Comparison of ENCODE assay signal across 8 mouse cellular contexts in genomic region chr5:107287254-107287907, GRCm38 (mm10). TPM values are rescaled to one million over a fixed set of nuclear protein-coding genes. Genes with fewer than 3 reads are reported as not detected.
DNase-seq lines count a peak whose midpoint lies in the region; ATAC-seq and TF ChIP-seq lines count a peak whose summit lies in the region.

No protein-coding gene starts in this region.

- peak; percentile 75 for TF ChIP-seq CTCF in heart, postnatal 0 days (IDR thresholded peaks at IDR 0.05; ENCODE audit: low read depth)
- peak; percentile 81 for TF ChIP-seq CTCF in midbrain, postnatal 0 days (IDR thresholded peaks at IDR 0.05)

- peak overlapping the region; percentile 87; the same call in 1 of the 2 replicates for H3K4me3 ChIP-seq in heart, postnatal 0 days (ENCODE audit: low read depth, low read length)
- peak overlapping the region; percentile 84 for H3K4me3 ChIP-seq in limb, embryonic 12.5 days (replicated peaks)
- H3K4me3 ChIP-seq in midbrain, postnatal 0 days (ENCODE audit: low read depth, low read length): no peak overlapping the region
- peak overlapping the region; percentile 75 for H3K4me3 ChIP-seq in stomach, embryonic 15.5 days (replicated peaks)

- peak overlapping the region; percentile 91; the same call in 1 of the 2 replicates for H3K27ac ChIP-seq in heart, postnatal 0 days (ENCODE audit: low read depth)
- no peak overlapping the region for H3K27ac ChIP-seq in limb, embryonic 12.5 days
- no peak overlapping the region for H3K27ac ChIP-seq in midbrain, postnatal 0 days (ENCODE audit: low read depth, low read length)
- 0 out of 2 replicates have a peak overlapping the region, but pooled peaks have one; percentile 44 for H3K27ac ChIP-seq in stomach, embryonic 15.5 days

- DNase-seq in heart, adult 11 months: peak; percentile 91
- DNase-seq in heart, postnatal 25 days (ENCODE audit: low spot score): no peak
- peak; percentile 80 for DNase-seq in T-cell, adult 2 months (ENCODE audit: low spot score)
- peak; percentile 85 for DNase-seq in embryo, embryonic 10.5 days (ENCODE audit: low spot score)
- peak; percentile 80 for DNase-seq in heart, postnatal 0 days (ENCODE audit: low spot score)
- peak; percentile 78 for DNase-seq in midbrain, postnatal 0 days (ENCODE audit: low spot score)

- peaks cover 28% of the 10 kb centered on the region for H3K4me1 ChIP-seq in heart, postnatal 0 days (ENCODE audit: control insufficient read depth, insufficient read depth)
- H3K4me1 ChIP-seq in limb, embryonic 12.5 days (replicated peaks): peaks cover 38% of the 10 kb centered on the region
- H3K4me1 ChIP-seq in midbrain, postnatal 0 days (ENCODE audit: insufficient read depth, low read length): no peaks in the 10 kb centered on the region
- no peaks in the 10 kb centered on the region for H3K4me1 ChIP-seq in stomach, embryonic 15.5 days

- no peak for TF ChIP-seq EP300 in heart, postnatal 0 days (IDR thresholded peaks at IDR 0.05; ENCODE audit: low read depth)

- H3K4me2 ChIP-seq in heart, postnatal 0 days (ENCODE audit: low read depth, low read length): peak overlapping the region; percentile 73
- H3K4me2 ChIP-seq in limb, embryonic 12.5 days: peak overlapping the region; percentile 94
- H3K4me2 ChIP-seq in midbrain, postnatal 0 days (ENCODE audit: low read depth, low read length, poor library complexity, severe bottlenecking): no peak overlapping the region
- peak overlapping the region; percentile 88 for H3K4me2 ChIP-seq in stomach, embryonic 15.5 days

- no peaks in the 10 kb centered on the region for H3K36me3 ChIP-seq in heart, postnatal 0 days (replicated peaks; ENCODE audit: control insufficient read depth, insufficient read depth, low read length)
- no peaks in the 10 kb centered on the region for H3K36me3 ChIP-seq in limb, embryonic 12.5 days
- no peaks in the 10 kb centered on the region for H3K36me3 ChIP-seq in midbrain, postnatal 0 days (ENCODE audit: insufficient read depth, low read length)
- H3K36me3 ChIP-seq in stomach, embryonic 15.5 days: no peaks in the 10 kb centered on the region

- H3K27me3 ChIP-seq in heart, postnatal 0 days (ENCODE audit: control insufficient read depth, insufficient read depth, low read length): no peaks in the 10 kb centered on the region
- H3K27me3 ChIP-seq in limb, embryonic 12.5 days: peaks cover 30% of the 10 kb centered on the region
- H3K27me3 ChIP-seq in midbrain, postnatal 0 days (ENCODE audit: insufficient read depth, low read length): 0 out of 2 replicates have a peak, but pooled peaks cover 8% of the 10 kb centered on the region
- H3K27me3 ChIP-seq in stomach, embryonic 15.5 days (replicated peaks): no peaks in the 10 kb centered on the region

- WGBS in heart, postnatal 0 days: 22% methylated on average over 6 of the region's 6 CpGs
- 26% methylated on average over 6 of the region's 6 CpGs for WGBS in limb, embryonic 12.5 days
- WGBS in midbrain, postnatal 0 days: 26% methylated on average over 6 of the region's 6 CpGs
- WGBS in stomach, embryonic 15.5 days: 24% methylated on average over 6 of the region's 6 CpGs

- H3K9me3 ChIP-seq in heart, postnatal 0 days (replicated peaks; ENCODE audit: control insufficient read depth, low read length): no peaks in the 10 kb centered on the region
- H3K9me3 ChIP-seq in limb, embryonic 12.5 days: no peaks in the 10 kb centered on the region
- H3K9me3 ChIP-seq in midbrain, postnatal 0 days (ENCODE audit: low read length): no peaks in the 10 kb centered on the region
- no peaks in the 10 kb centered on the region for H3K9me3 ChIP-seq in stomach, embryonic 15.5 days

- intact Hi-C loops in heart, postnatal 25 days (cut with DNase I): loop anchor here (5.0 kb wide), 2 partner anchors 50 to 160 kb away; no protein-coding TSS in a partner anchor

- no peak overlapping the region for H3K9ac ChIP-seq in heart, postnatal 0 days (replicated peaks; ENCODE audit: low read depth, low read length)
- H3K9ac ChIP-seq in limb, embryonic 12.5 days (replicated peaks): no peak overlapping the region
- H3K9ac ChIP-seq in midbrain, postnatal 0 days (replicated peaks; ENCODE audit: low read length, poor library complexity, severe bottlenecking): no peak overlapping the region
- H3K9ac ChIP-seq in stomach, embryonic 15.5 days: no peak overlapping the region

- ATAC-seq in heart, postnatal 0 days (ENCODE audit: insufficient read depth, low read depth): no peak
- ATAC-seq in limb, embryonic 12.5 days (ENCODE audit: insufficient number of reproducible peaks, insufficient read depth, low FRiP score, low TSS enrichment, low read depth): no peak
- ATAC-seq in midbrain, postnatal 0 days (ENCODE audit: low FRiP score): no peak
- ATAC-seq in stomach, embryonic 15.5 days (ENCODE audit: insufficient read depth, low FRiP score, low read depth): no peak

RNA-seq across cellular contexts. Expression of gene Tgfbr3, which starts 2.0 kb away (rescaled TPM):
- total RNA-seq in heart, postnatal 25 days (2021): 10 to 100 TPM; 42.9 to 50.8 TPM
- total RNA-seq in heart, postnatal 0 days (2014; rRNA removed; ENCODE audit: low replicate concordance): 59.7 and 60.6 TPM in 2 replicates
- polyA plus RNA-seq in heart, postnatal 0 days (2015; fragmentation: Nextera tagmentation; extraction: Ambion mirVana): 11.8 TPM in 2 replicates
- polyA plus RNA-seq in limb, embryonic 12.5 days (2016; fragmentation: Nextera tagmentation; extraction: Ambion mirVana): 17.5 and 20.3 TPM in 2 replicates
- 13.8 and 16.7 TPM in 2 replicates for total RNA-seq in midbrain, postnatal 0 days (2014; rRNA removed)
- 4.0 and 4.3 TPM in 2 replicates for polyA plus RNA-seq in midbrain, postnatal 0 days (2015; fragmentation: Nextera tagmentation; extraction: Ambion mirVana)
- polyA plus RNA-seq in stomach, embryonic 15.5 days (2015; fragmentation: Nextera tagmentation; extraction: Ambion mirVana): 20.3 and 24.2 TPM in 2 replicates

RNA-seq across cellular contexts. Expression of gene Brdt, which starts 43.6 kb away (rescaled TPM):
- under 1 TPM; 0.26 to 0.56 TPM for total RNA-seq in heart, postnatal 25 days (2021)
- 1.1 TPM in 1 of 2 replicates, not detected in the other for total RNA-seq in heart, postnatal 0 days (2014; rRNA removed; ENCODE audit: low replicate concordance)
- polyA plus RNA-seq in heart, postnatal 0 days (2015; fragmentation: Nextera tagmentation; extraction: Ambion mirVana): 0.58 and 0.70 TPM in 2 replicates
- polyA plus RNA-seq in limb, embryonic 12.5 days (2016; fragmentation: Nextera tagmentation; extraction: Ambion mirVana): 2.7 and 3.1 TPM in 2 replicates
- 3.4 and 3.9 TPM in 2 replicates for total RNA-seq in midbrain, postnatal 0 days (2014; rRNA removed)
- polyA plus RNA-seq in midbrain, postnatal 0 days (2015; fragmentation: Nextera tagmentation; extraction: Ambion mirVana): 4.0 and 4.4 TPM in 2 replicates
- 1.6 and 1.7 TPM in 2 replicates for polyA plus RNA-seq in stomach, embryonic 15.5 days (2015; fragmentation: Nextera tagmentation; extraction: Ambion mirVana)

Comparison
In these comparisons a context has a peak if more than half of its experiments do, and no peak if none do; other contexts are left out.
1. H3K27ac ChIP-seq: peak in heart, postnatal 0 days (single experiment) and stomach, embryonic 15.5 days (single experiment); none in limb, embryonic 12.5 days (single experiment) and midbrain, postnatal 0 days (single experiment).